Comparison of ENCODE assay signal across 26 mouse cellular contexts in genomic region chr6:55781146-55781545, GRCm38 (mm10). TPM values are rescaled to one million over a fixed set of nuclear protein-coding genes. Genes with fewer than 3 reads are reported as not detected.
DNase-seq lines count a peak whose midpoint lies in the region; ATAC-seq and TF ChIP-seq lines count a peak whose summit lies in the region.
"Had no signal": no experiment of that assay in that cellular context is flagged by ENCODE, and none has a peak within 500 bp of the region (broad histone marks: within the 10 kb centered on the region; RNA-seq: fewer than 3 reads in every experiment).

No protein-coding gene starts in this region.

- no peak overlapping the region for H3K4me2 ChIP-seq in forebrain, postnatal 0 days (ENCODE audit: low read depth)
- no peak overlapping the region for H3K4me2 ChIP-seq in forebrain, embryonic 11.5 days (ENCODE audit: low read depth, low read length, severe bottlenecking)
- no peak overlapping the region for H3K4me2 ChIP-seq in midbrain, postnatal 0 days (ENCODE audit: low read depth, low read length, poor library complexity, severe bottlenecking)
- H3K4me2 ChIP-seq in stomach, postnatal 0 days (replicated peaks; ENCODE audit: low read depth): no peak overlapping the region
- H3K4me2 ChIP-seq: embryonic facial prominence, embryonic 13.5 days; heart, embryonic 11.5 days; liver, embryonic 13.5 days; neural tube, embryonic 12.5 days had no signal

- TF ChIP-seq EP300 in stomach, postnatal 0 days (optimal IDR thresholded peaks at IDR 0.05): no peak

- no peak for ATAC-seq in forebrain, postnatal 0 days
- no peak for ATAC-seq in forebrain, embryonic 11.5 days (replicated peaks; ENCODE audit: low FRiP score)
- ATAC-seq in midbrain, postnatal 0 days (ENCODE audit: low FRiP score): no peak
- ATAC-seq in stomach, postnatal 0 days (ENCODE audit: low FRiP score, low TSS enrichment): no peak
- ATAC-seq: forebrain, embryonic 16.5 days; hindbrain, embryonic 16.5 days had no signal

- H3K9me3 ChIP-seq in forebrain, postnatal 0 days (ENCODE audit: low read length): no peaks in the 10 kb centered on the region
- no peaks in the 10 kb centered on the region for H3K9me3 ChIP-seq in forebrain, embryonic 11.5 days (ENCODE audit: control insufficient read depth, low read length)
- H3K9me3 ChIP-seq in midbrain, postnatal 0 days (ENCODE audit: low read length): no peaks in the 10 kb centered on the region
- H3K9me3 ChIP-seq in midbrain, embryonic 10.5 days (replicated peaks): no peaks in the 10 kb centered on the region
- no peaks in the 10 kb centered on the region for H3K9me3 ChIP-seq in stomach, postnatal 0 days (ENCODE audit: control insufficient read depth, low read length)
- H3K9me3 ChIP-seq: embryonic facial prominence, embryonic 13.5 days; liver, embryonic 13.5 days; megakaryocyte, embryonic 14.5 days; neural tube, embryonic 12.5 days had no signal

- H3K4me3 ChIP-seq in forebrain, postnatal 0 days (ENCODE audit: low read depth, low read length): no peak overlapping the region
- H3K4me3 ChIP-seq in forebrain, embryonic 11.5 days (ENCODE audit: low read depth, low read length): no peak overlapping the region
- no peak overlapping the region for H3K4me3 ChIP-seq in layer of hippocampus, adult 2 months
- no peak overlapping the region for H3K4me3 ChIP-seq in midbrain, postnatal 0 days (ENCODE audit: low read depth, low read length)
- no peak overlapping the region for H3K4me3 ChIP-seq in midbrain, embryonic 10.5 days
- H3K4me3 ChIP-seq in stomach, postnatal 0 days (ENCODE audit: low read depth, low read length): no peak overlapping the region
- H3K4me3 ChIP-seq: embryonic facial prominence, embryonic 13.5 days; liver, embryonic 13.5 days; megakaryocyte, embryonic 14.5 days; neural tube, embryonic 12.5 days had no signal

- no peaks in the 10 kb centered on the region for H3K27me3 ChIP-seq in forebrain, postnatal 0 days (ENCODE audit: insufficient read depth, low read length)
- no peaks in the 10 kb centered on the region for H3K27me3 ChIP-seq in forebrain, embryonic 11.5 days (ENCODE audit: control insufficient read depth, insufficient read depth, low read length)
- H3K27me3 ChIP-seq in midbrain, postnatal 0 days (ENCODE audit: insufficient read depth, low read length): no peaks in the 10 kb centered on the region
- no peaks in the 10 kb centered on the region for H3K27me3 ChIP-seq in midbrain, embryonic 10.5 days (ENCODE audit: low read depth, poor library complexity, severe bottlenecking)
- H3K27me3 ChIP-seq in stomach, postnatal 0 days (ENCODE audit: control insufficient read depth, insufficient read depth, low read length): no peaks in the 10 kb centered on the region
- H3K27me3 ChIP-seq: embryonic facial prominence, embryonic 13.5 days; liver, embryonic 13.5 days; megakaryocyte, embryonic 14.5 days; neural tube, embryonic 12.5 days had no signal

- 0 out of 2 replicates have a peak, but pooled peaks have one; percentile 31 for TF ChIP-seq CTCF in forebrain, postnatal 0 days (IDR thresholded peaks at IDR 0.05; ENCODE audit: low read depth)
- peak; percentile 47 for TF ChIP-seq CTCF in layer of hippocampus, adult 2 months (conservative IDR thresholded peaks at IDR 0.05)
- TF ChIP-seq CTCF in midbrain, postnatal 0 days (IDR thresholded peaks at IDR 0.05): peak; percentile 41
- peak; percentile 60 for TF ChIP-seq CTCF in stomach, postnatal 0 days (IDR thresholded peaks at IDR 0.05; ENCODE audit: low read depth)

- H3K4me1 ChIP-seq in forebrain, postnatal 0 days (ENCODE audit: insufficient read depth): no peaks in the 10 kb centered on the region
- H3K4me1 ChIP-seq in forebrain, embryonic 11.5 days (replicated peaks; ENCODE audit: control insufficient read depth, insufficient read depth, low read length): no peaks in the 10 kb centered on the region
- no peaks in the 10 kb centered on the region for H3K4me1 ChIP-seq in midbrain, postnatal 0 days (ENCODE audit: insufficient read depth, low read length)
- no peaks in the 10 kb centered on the region for H3K4me1 ChIP-seq in midbrain, embryonic 10.5 days
- no peaks in the 10 kb centered on the region for H3K4me1 ChIP-seq in stomach, postnatal 0 days (replicated peaks; ENCODE audit: control insufficient read depth, insufficient read depth)
- H3K4me1 ChIP-seq: embryonic facial prominence, embryonic 13.5 days; liver, embryonic 13.5 days; megakaryocyte, embryonic 14.5 days; neural tube, embryonic 12.5 days had no signal

- intact Hi-C loops in left cerebral cortex, postnatal 36 days (cut with DNase I): no loop called here

- no peaks in the 10 kb centered on the region for H3K36me3 ChIP-seq in forebrain, postnatal 0 days (ENCODE audit: insufficient read depth)
- no peaks in the 10 kb centered on the region for H3K36me3 ChIP-seq in forebrain, embryonic 11.5 days (ENCODE audit: control insufficient read depth, insufficient read depth, low read length)
- H3K36me3 ChIP-seq in midbrain, postnatal 0 days (ENCODE audit: insufficient read depth, low read length): no peaks in the 10 kb centered on the region
- H3K36me3 ChIP-seq in midbrain, embryonic 10.5 days: no peaks in the 10 kb centered on the region
- no peaks in the 10 kb centered on the region for H3K36me3 ChIP-seq in stomach, postnatal 0 days (ENCODE audit: control insufficient read depth, insufficient read depth, low read length)
- H3K36me3 ChIP-seq: embryonic facial prominence, embryonic 13.5 days; liver, embryonic 13.5 days; neural tube, embryonic 12.5 days had no signal

- WGBS in forebrain, postnatal 0 days: 62% methylated on average over 3 of the region's 3 CpGs
- WGBS in forebrain, embryonic 11.5 days: 50% methylated on average over 3 of the region's 3 CpGs
- WGBS in midbrain, postnatal 0 days: 55% methylated on average over 3 of the region's 3 CpGs
- WGBS in midbrain, embryonic 10.5 days: 47% methylated on average over 3 of the region's 3 CpGs
- WGBS in stomach, postnatal 0 days: 47% methylated on average over 3 of the region's 3 CpGs

- DNase-seq in forebrain, postnatal 0 days: no peak
- DNase-seq in forebrain, embryonic 11.5 days (ENCODE audit: low spot score): no peak
- DNase-seq in layer of hippocampus, adult 2 months (ENCODE audit: low spot score in 2 of 2): no peak
- no peak for DNase-seq in layer of hippocampus, adult 9-10 months (ENCODE audit: low spot score)
- no peak for DNase-seq in midbrain, postnatal 0 days (ENCODE audit: low spot score)
- no peak for DNase-seq in midbrain, embryonic 10.5 days (ENCODE audit: low spot score)
- DNase-seq in stomach, postnatal 0 days (ENCODE audit: low spot score): no peak
- no peak for DNase-seq in left cerebral cortex, postnatal 36 days (ENCODE audit: low spot score in 2 of 2)
- DNase-seq: adrenal gland, postnatal 36 days; cerebellum, adult 18-20 months; cerebellum, postnatal 36 days; gastrocnemius, postnatal 36 days; heart, postnatal 36 days; kidney, adult 18-20 months; kidney, postnatal 14 days; liver, embryonic 13.5 days; lung, postnatal 14 days; right cerebral cortex, postnatal 4 days; thymus, postnatal 14 days had no signal

- H3K27ac ChIP-seq in forebrain, postnatal 0 days (ENCODE audit: low read depth, low read length): no peak overlapping the region
- no peak overlapping the region for H3K27ac ChIP-seq in forebrain, embryonic 11.5 days (ENCODE audit: low read depth, low read length)
- no peak overlapping the region for H3K27ac ChIP-seq in layer of hippocampus, adult 2 months
- no peak overlapping the region for H3K27ac ChIP-seq in midbrain, postnatal 0 days (ENCODE audit: low read depth, low read length)
- no peak overlapping the region for H3K27ac ChIP-seq in midbrain, embryonic 10.5 days (replicated peaks)
- no peak overlapping the region for H3K27ac ChIP-seq in stomach, postnatal 0 days (replicated peaks)
- H3K27ac ChIP-seq: embryonic facial prominence, embryonic 13.5 days; liver, embryonic 13.5 days; neural tube, embryonic 12.5 days had no signal

- H3K9ac ChIP-seq in forebrain, postnatal 0 days: no peak overlapping the region
- no peak overlapping the region for H3K9ac ChIP-seq in forebrain, embryonic 11.5 days (ENCODE audit: low read length)
- H3K9ac ChIP-seq in midbrain, postnatal 0 days (replicated peaks; ENCODE audit: low read length, poor library complexity, severe bottlenecking): no peak overlapping the region
- no peak overlapping the region for H3K9ac ChIP-seq in stomach, postnatal 0 days (ENCODE audit: low read length)
- H3K9ac ChIP-seq: embryonic facial prominence, embryonic 13.5 days; liver, embryonic 13.5 days; neural tube, embryonic 12.5 days had no signal

RNA-seq across cellular contexts. Expression of gene Itprid1, which starts 55.5 kb away (rescaled TPM):
- 0.81 and 1.8 TPM in 2 replicates for total RNA-seq in forebrain, postnatal 0 days (2014; rRNA removed)
- 0.36 and 0.79 TPM in 2 replicates for polyA plus RNA-seq in forebrain, postnatal 0 days (2015; fragmentation: Nextera tagmentation; extraction: Ambion mirVana)
- 0.13 TPM in 1 of 2 replicates, not detected in the other for polyA plus RNA-seq in forebrain, embryonic 11.5 days (2014; fragmentation: Nextera tagmentation; extraction: Ambion mirVana)
- 1 to 10 TPM in 1 of 2 experiments, under 1 TPM in 1; 1.00 to 1.0 TPM for total RNA-seq in layer of hippocampus, adult 2 months (2021)
- total RNA-seq in midbrain, postnatal 0 days (2014; rRNA removed): 0.05 TPM in 1 of 2 replicates, not detected in the other
- 0.06 TPM in 1 of 2 replicates, not detected in the other for polyA plus RNA-seq in midbrain, postnatal 0 days (2015; fragmentation: Nextera tagmentation; extraction: Ambion mirVana)
- 0.06 TPM in 1 of 2 replicates, not detected in the other for polyA plus RNA-seq in midbrain, embryonic 10.5 days (2016; fragmentation: Nextera tagmentation; extraction: Ambion mirVana)
- 0.24 and 0.31 TPM in 2 replicates for polyA plus RNA-seq in stomach, postnatal 0 days (2015; fragmentation: Nextera tagmentation; extraction: Ambion mirVana)
- 1 to 10 TPM; 1.2 to 2.1 TPM for total RNA-seq in left cerebral cortex, postnatal 36 days (2021)
- total RNA-seq: gastrocnemius, postnatal 36 days; heart, postnatal 36 days had no signal
- polyA plus RNA-seq: heart, embryonic 11.5 days; limb, embryonic 11.5 days; liver, embryonic 13.5 days; neural tube, embryonic 12.5 days had no signal
